Mouse (Mus musculus) CH12.LX (cell line): Measurements from ENCODE around the gene Etv6. TPM values are rescaled to one million over a fixed set of nuclear protein-coding genes. Genes with fewer than 3 reads are reported as not detected.

ENCODE experiments used
- DNase-seq: peaks from one replicate; pipeline ENCODE4 v3.0.0-alpha.2; 2013; ENCODE audit errors: extremely low read depth
- H3K27ac ChIP-seq: 2 replicates; pipeline ENCODE4 v1.5.1; 2012; ENCODE audit warnings: low read depth, mild to moderate bottlenecking, control low read depth, moderate library complexity; ENCODE audit not compliant: insufficient read depth
- H3K27me3 ChIP-seq: replicated peaks from 2 replicates; pipeline ENCODE3; 2012; ENCODE audit warnings: inconsistent platforms
- H3K36me3 ChIP-seq, 2 experiments: replicated peaks in 1 of 2; 2 replicates each; pipeline versions ENCODE3 to v1.6.1; 2012; ENCODE audit warnings: inconsistent platforms in 1 of 2, low read length in 1 of 2, mild to moderate bottlenecking in 1 of 2, mixed read lengths in 1 of 2, moderate library complexity in 1 of 2; ENCODE audit not compliant: control insufficient read depth in 1 of 2, insufficient read depth in 1 of 2
- H3K4me1 ChIP-seq, 2 experiments: 2 replicates each; pipeline ENCODE4 v1.6.1; 2012; ENCODE audit warnings: inconsistent platforms in 1 of 2, moderate library complexity in 1 of 2; ENCODE audit not compliant: insufficient read depth in 2 of 2, control insufficient read depth in 1 of 2
- H3K4me2 ChIP-seq: 2 replicates; pipeline ENCODE4 v1.6.1; 2012; ENCODE audit warnings: low read depth, mild to moderate bottlenecking, control low read depth; ENCODE audit not compliant: poor library complexity, insufficient read depth, severe bottlenecking
- H3K4me3 ChIP-seq, 3 experiments: fragments of 150-350 bp in 1 of 3; sonication (generic) in 1 of 3; replicated peaks in 1 of 3; 2 replicates each; pipeline versions ENCODE3 to v1.5.1; 2011 to 2012; ENCODE audit warnings: low read depth in 2 of 3, low read length in 2 of 3, mild to moderate bottlenecking in 2 of 3, moderate library complexity in 2 of 3, control low read depth in 1 of 3, improper control_type of control experiment in 1 of 3, inconsistent platforms in 1 of 3, mixed read lengths in 1 of 3; ENCODE audit not compliant: poor library complexity in 1 of 3
- H3K79me2 ChIP-seq: replicated peaks from 2 replicates; pipeline ENCODE4 v1.6.1; 2012; ENCODE audit warnings: mild to moderate bottlenecking, moderate library complexity; ENCODE audit not compliant: control insufficient read depth, poor library complexity, insufficient read depth, severe bottlenecking; ENCODE audit errors: extremely low read depth
- H3K9ac ChIP-seq: 2 replicates; pipeline ENCODE4 v1.6.1; 2012; ENCODE audit warnings: low read depth, mild to moderate bottlenecking, control low read depth, moderate library complexity; ENCODE audit not compliant: insufficient read depth
- H3K9me3 ChIP-seq: replicated peaks from 2 replicates; pipeline ENCODE3; 2012; ENCODE audit warnings: low read length, inconsistent platforms, mixed read lengths
- BHLHE40 ChIP-seq: IDR thresholded peaks from 2 replicates; pipeline ENCODE4 v1.6.1; 2011; ENCODE audit warnings: mild to moderate bottlenecking, low read depth, low read length, improper control_type of control experiment
- CHD1 ChIP-seq: IDR thresholded peaks from 2 replicates; pipeline ENCODE4 v1.6.1; 2012; ENCODE audit warnings: low read depth, low read length, improper control_type of control experiment, inconsistent platforms
- CHD2 ChIP-seq: IDR thresholded peaks from 2 replicates; pipeline ENCODE4 v1.6.1; 2011; ENCODE audit warnings: low read length, improper control_type of control experiment
- CTCF ChIP-seq, 2 experiments: IDR thresholded peaks in 1 of 2; conservative IDR thresholded peaks in 1 of 2; 2 replicates each; pipeline ENCODE4 v1.5.1; 2011 to 2012; ENCODE audit warnings: low read depth in 2 of 2, low read length in 2 of 2, improper control_type of control experiment in 1 of 2, inconsistent platforms in 1 of 2, mild to moderate bottlenecking in 1 of 2, moderate library complexity in 1 of 2
- ELF1 ChIP-seq: IDR thresholded peaks from 2 replicates; pipeline ENCODE4 v1.6.1; 2014; ENCODE audit warnings: low read depth, mild to moderate bottlenecking, inconsistent platforms, low read length, improper control_type of control experiment
- EP300 ChIP-seq: IDR thresholded peaks from 2 replicates; pipeline ENCODE4 v1.6.1; 2011; ENCODE audit warnings: low read length, improper control_type of control experiment
- ETS1 ChIP-seq: conservative IDR thresholded peaks from 2 replicates; pipeline ENCODE4 v1.6.1; 2012; ENCODE audit warnings: low read depth, mild to moderate bottlenecking, inconsistent platforms, low read length, improper control_type of control experiment, moderate library complexity
- HCFC1 ChIP-seq: IDR thresholded peaks from 2 replicates; pipeline ENCODE4 v1.6.1; 2012; ENCODE audit warnings: low read depth, mild to moderate bottlenecking, inconsistent platforms, low read length, improper control_type of control experiment
- IRF4 ChIP-seq: IDR thresholded peaks from 2 replicates; pipeline ENCODE4 v1.6.1; 2014; ENCODE audit warnings: low read depth, mild to moderate bottlenecking, inconsistent platforms, low read length, improper control_type of control experiment
- JUND ChIP-seq: conservative IDR thresholded peaks from 2 replicates; pipeline ENCODE4 v1.6.1; 2011; ENCODE audit warnings: low read depth, low read length, improper control_type of control experiment
- MAZ ChIP-seq: IDR thresholded peaks from 2 replicates; pipeline ENCODE4 v1.6.1; 2012; ENCODE audit warnings: low read depth, mild to moderate bottlenecking, inconsistent platforms, low read length, improper control_type of control experiment, moderate library complexity
- MEF2A ChIP-seq: IDR thresholded peaks from 2 replicates; pipeline ENCODE4 v1.6.1; 2014; ENCODE audit warnings: low read depth, mild to moderate bottlenecking, inconsistent platforms, low read length, improper control_type of control experiment, borderline replicate concordance
- MXI1 ChIP-seq: IDR thresholded peaks from 2 replicates; pipeline ENCODE4 v1.6.1; 2011; ENCODE audit warnings: mild to moderate bottlenecking, low read depth, low read length, improper control_type of control experiment
- MYC ChIP-seq: IDR thresholded peaks from 2 replicates; pipeline ENCODE4 v1.6.1; 2011; ENCODE audit warnings: low read depth, mild to moderate bottlenecking, improper control_type of control experiment, low read length
- NRF1 ChIP-seq: IDR thresholded peaks from 2 replicates; pipeline ENCODE4 v1.6.1; 2014; ENCODE audit warnings: low read depth, mild to moderate bottlenecking, inconsistent platforms, low read length, improper control_type of control experiment, moderate library complexity
- PAX5 ChIP-seq: IDR thresholded peaks from 2 replicates; pipeline ENCODE4 v1.6.1; 2012; ENCODE audit warnings: low read length, inconsistent platforms, mixed read lengths
- POLR2A ChIP-seq: IDR thresholded peaks from 2 replicates; pipeline ENCODE4 v1.6.1; 2011; ENCODE audit warnings: low read depth, mild to moderate bottlenecking, improper control_type of control experiment, low read length
- POLR2AphosphoS2 ChIP-seq: IDR thresholded peaks from 2 replicates; pipeline ENCODE4 v1.6.1; 2011; ENCODE audit warnings: low read depth, low read length, improper control_type of control experiment
- RCOR1 ChIP-seq: conservative IDR thresholded peaks from 2 replicates; pipeline ENCODE4 v1.6.1; 2012; ENCODE audit warnings: low read depth, mild to moderate bottlenecking, inconsistent platforms, low read length, improper control_type of control experiment
- SIN3A ChIP-seq: IDR thresholded peaks from 2 replicates; pipeline ENCODE4 v1.6.1; 2012; ENCODE audit warnings: low read length, improper control_type of control experiment, inconsistent platforms
- TCF12 ChIP-seq: IDR thresholded peaks from 2 replicates; pipeline ENCODE4 v1.6.1; 2014; ENCODE audit warnings: low read depth, mild to moderate bottlenecking, inconsistent platforms, low read length, improper control_type of control experiment
- UBTF ChIP-seq: IDR thresholded peaks from 2 replicates; pipeline ENCODE4 v1.6.1; 2012; ENCODE audit warnings: low read depth, mild to moderate bottlenecking, inconsistent platforms, low read length, improper control_type of control experiment, moderate library complexity
- USF1 ChIP-seq: IDR thresholded peaks from 2 replicates; pipeline ENCODE4 v1.6.1; 2014; ENCODE audit warnings: low read depth, mild to moderate bottlenecking, inconsistent platforms, low read length, improper control_type of control experiment
- USF2 ChIP-seq: conservative IDR thresholded peaks from 2 replicates; pipeline ENCODE4 v1.6.1; 2011; ENCODE audit warnings: low read depth, low read length, improper control_type of control experiment
- ZNF384 ChIP-seq: IDR thresholded peaks from 2 replicates; pipeline ENCODE4 v1.6.1; 2012; ENCODE audit warnings: low read depth, low read length, improper control_type of control experiment, inconsistent platforms
- dilution Hi-C: fragments of 300-500 bp; cut with MboI; formaldehyde crosslinking; loops from 2 replicates; pipeline ENCODE4 v1.14.3; 2020; ENCODE audit warnings: low sequenced_read_pairs; ENCODE audit not compliant: extremely low pct_unique_long_range_greater_than_20kb, extremely low pct_ligation_motif_present
- in situ Hi-C: fragments of 300-500 bp; cut with MboI; formaldehyde crosslinking; loops from 3 replicates; pipeline ENCODE4 v1.14.3; 2019; ENCODE audit warnings: low sequenced_read_pairs, low pct_ligation_motif_present, low pct_unique_long_range_greater_than_20kb, mixed read lengths
- polyA plus RNA-seq: library from polyadenylated mRNA; unstranded; fragments of >175 nt; gene quantifications from 2 replicates; pipeline ENCODE4 v1.2.1, GENCODE M21; 2012; ENCODE audit warnings: low read depth; ENCODE audit not compliant: insufficient read length
- total RNA-seq, 2 experiments: library from RNA; depleted of rRNA; stranded (reverse); fragments of 300-350 nt in 1 of 2; fragments of >200 nt in 1 of 2; gene quantifications; 2 replicates each; pipeline ENCODE4 v1.2.3; 2012 to 2014

Gene Etv6
- total and polyA plus RNA-seq, 3 experiments: 7.6 to 29.5 (median 10.1) TPM

DNA sequence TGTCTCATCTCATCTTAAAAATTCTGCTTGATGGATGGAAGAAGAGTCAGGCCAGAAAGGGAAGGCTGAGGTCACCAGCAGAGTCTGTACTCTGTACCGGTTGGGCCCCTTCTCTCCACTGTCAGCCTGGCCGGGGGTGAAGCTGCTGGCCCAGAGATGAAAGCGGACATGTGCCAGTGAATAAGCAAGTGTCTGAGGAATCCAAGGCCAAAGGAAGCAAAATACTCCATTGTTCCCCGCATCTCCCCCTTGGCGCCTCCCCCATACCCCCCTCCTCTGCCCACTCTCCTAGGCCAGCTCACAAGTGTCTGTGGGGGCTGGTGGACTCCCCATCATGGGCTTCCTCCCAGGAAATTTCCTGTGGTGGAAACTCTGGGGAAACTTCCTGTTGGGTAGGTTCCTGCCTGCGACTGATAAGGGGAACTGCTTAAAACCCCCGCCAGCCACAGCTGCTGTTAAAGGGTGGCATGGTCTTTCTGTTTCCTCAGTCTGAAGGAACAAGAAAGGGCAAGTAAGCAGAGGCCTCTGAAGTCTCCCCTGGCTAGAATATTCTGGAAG is 154.2 kb downstream of the Etv6 start:
- peak; percentile 54 for DNase-seq
- peak overlapping the region; percentile 39; the same call in 1 of the 2 replicates for H3K4me2 ChIP-seq
- TF ChIP-seq TCF12 (peak; percentile 55; the same call in 1 of the 2 replicates), USF1 (no peak), IRF4 (peak; percentile 51; the same call in 1 of the 2 replicates), UBTF (no peak), POLR2A (no peak), MAZ (no peak), CTCF (conservative IDR thresholded peaks at IDR 0.05 in 1 of 2, IDR thresholded peaks at IDR 0.05 in 1 of 2; ENCODE audit: low read depth in 2 of 2, low read length in 2 of 2) (no peak), JUND (no peak), EP300 (peak; percentile 73), ELF1 (0 out of 2 replicates have a peak, but pooled peaks have one; percentile 19), NRF1 (no peak), POLR2AphosphoS2 (no peak), MEF2A (peak; percentile 44; the same call in 1 of the 2 replicates), HCFC1 (no peak), RCOR1 (no peak), MXI1 (0 out of 2 replicates have a peak, but pooled peaks have one; percentile 27), SIN3A (no peak), PAX5 (no peak), USF2 (no peak), ZNF384 (no peak), CHD1 (no peak), BHLHE40 (peak; percentile 21; the same call in 1 of the 2 replicates), MYC (0 out of 2 replicates have a peak, but pooled peaks have one; percentile 44), ETS1 (peak; percentile 40; the same call in 1 of the 2 replicates), CHD2 (peak; percentile 30; the same call in 1 of the 2 replicates)
- H3K4me1 ChIP-seq: peaks cover 4 to 97% of the 10 kb centered on the region in 2 experiments; a peak in 2 of 4 replicates
- no peaks in the 10 kb centered on the region for H3K27me3 ChIP-seq
- H3K9me3 ChIP-seq: no peaks in the 10 kb centered on the region
- peaks cover 0 to 45% of the 10 kb centered on the region in 2 experiments for H3K36me3 ChIP-seq
- H3K4me3 ChIP-seq: no peak overlapping the region
- H3K9ac ChIP-seq: no peak overlapping the region
- peaks cover 3% of the 10 kb centered on the region; the same call in 1 of the 2 replicates for H3K79me2 ChIP-seq
- in situ Hi-C loops (no loop called here), dilution Hi-C loops (no loop called here)
- no peak overlapping the region for H3K27ac ChIP-seq
